Mouse (Mus musculus): ENCODE results near the gene Pnliprp2.

Pnliprp2 gene

DNA sequence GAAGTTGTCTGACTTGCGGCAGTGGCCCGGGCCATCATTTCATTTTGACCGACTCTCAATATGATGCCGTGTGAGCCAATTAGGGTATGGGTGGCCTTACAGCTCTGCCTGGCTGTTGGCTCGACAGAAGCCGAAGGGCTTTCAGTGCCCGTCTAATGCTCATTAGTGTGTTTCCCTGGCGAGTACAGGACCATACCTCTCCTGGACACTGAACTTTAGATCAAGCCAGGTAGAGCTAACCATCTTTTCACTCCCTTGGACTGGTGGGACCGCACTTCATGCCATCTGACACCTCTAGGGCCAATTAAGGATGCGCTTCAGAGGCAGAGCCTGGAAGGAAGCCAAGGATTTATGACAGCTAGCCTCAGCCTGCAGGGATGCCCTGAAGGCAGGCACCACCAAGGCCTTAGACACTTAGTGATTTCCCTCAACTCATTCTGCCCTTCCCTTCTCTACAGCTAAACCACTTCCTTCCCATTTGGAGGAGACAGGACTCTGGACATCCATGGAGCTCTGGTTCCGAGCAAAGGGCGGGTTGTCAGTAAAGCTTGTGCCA lies 35.7 kb downstream of the Pnliprp2 start:
- no peak for DNase-seq (ENCODE audit: low spot score in 2 of 2)

DNA sequence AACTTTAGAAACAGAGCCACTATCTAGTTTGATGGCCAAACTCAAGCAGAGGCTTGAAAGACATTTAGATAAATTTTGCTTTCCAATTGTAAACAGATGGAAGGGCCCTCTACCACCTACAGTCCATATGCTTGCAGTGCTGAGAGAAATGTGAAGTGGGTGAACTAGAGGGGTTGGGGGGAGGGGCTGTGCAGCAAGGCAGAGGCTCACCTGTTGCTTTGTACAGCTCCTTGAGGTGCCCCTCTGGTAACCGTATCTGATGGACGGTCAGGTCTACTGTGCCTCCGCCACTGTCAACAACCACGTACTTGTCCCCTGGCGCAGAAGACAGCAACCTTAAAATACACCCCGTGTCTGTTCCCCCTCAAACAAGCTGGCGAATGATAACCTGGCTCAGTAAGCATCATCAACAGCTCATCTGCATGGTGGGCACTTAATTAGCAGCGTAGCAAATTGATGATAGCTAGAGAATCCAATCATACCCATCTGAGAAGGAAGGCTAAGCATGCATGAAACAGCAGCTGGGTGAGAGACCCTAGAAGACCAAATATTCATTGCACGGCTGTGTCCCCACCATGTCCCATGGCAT lies 45.8 kb downstream of the Pnliprp2 start:
- DNase-seq (ENCODE audit: low spot score in 2 of 2), result peak; percentile 55 to 57

DNA sequence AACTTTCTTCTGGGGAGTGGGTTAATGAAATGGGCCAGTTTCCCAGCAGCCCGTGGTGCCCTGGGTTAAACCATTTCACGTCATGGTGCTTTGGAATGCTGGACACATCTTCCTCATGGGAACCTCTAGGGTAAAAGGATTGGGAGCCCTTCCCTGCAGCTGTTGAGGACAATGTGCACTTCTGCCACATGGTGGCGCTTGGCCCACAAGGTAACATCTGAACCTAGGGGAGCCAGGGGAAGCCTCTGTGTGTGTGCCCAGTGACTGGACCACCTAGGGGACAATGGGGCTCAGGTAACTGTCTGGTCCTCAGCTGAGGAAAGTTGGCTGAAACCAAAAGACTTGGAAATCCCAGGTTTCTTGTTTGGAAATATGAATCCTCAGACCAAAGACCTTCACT lies 46.8 kb downstream of the Pnliprp2 start:
- DNase-seq (ENCODE audit: low spot score in 2 of 2), result peak; percentile 76 to 83

DNA sequence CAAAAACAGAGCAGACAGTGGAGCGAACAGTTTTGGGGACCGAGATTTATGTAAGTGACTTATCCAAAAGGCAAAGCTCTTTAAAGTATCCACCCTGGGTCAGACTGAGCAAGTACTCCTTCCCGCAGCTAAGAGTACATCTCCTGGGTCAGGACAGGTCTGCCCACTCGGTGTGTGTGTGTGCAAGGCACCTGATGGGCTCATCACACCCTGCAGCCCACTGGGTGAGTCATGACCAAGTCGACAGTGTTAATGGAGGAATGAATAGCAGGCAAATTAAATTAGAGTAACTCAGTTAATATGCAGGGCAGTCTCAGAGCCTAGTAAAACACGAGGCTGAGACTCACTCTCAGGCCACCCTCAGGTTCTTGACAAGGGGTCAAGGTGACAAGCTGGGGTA lies 49.3 kb downstream of the Pnliprp2 start:
- DNase-seq (ENCODE audit: low spot score in 2 of 2), result no peak

DNA sequence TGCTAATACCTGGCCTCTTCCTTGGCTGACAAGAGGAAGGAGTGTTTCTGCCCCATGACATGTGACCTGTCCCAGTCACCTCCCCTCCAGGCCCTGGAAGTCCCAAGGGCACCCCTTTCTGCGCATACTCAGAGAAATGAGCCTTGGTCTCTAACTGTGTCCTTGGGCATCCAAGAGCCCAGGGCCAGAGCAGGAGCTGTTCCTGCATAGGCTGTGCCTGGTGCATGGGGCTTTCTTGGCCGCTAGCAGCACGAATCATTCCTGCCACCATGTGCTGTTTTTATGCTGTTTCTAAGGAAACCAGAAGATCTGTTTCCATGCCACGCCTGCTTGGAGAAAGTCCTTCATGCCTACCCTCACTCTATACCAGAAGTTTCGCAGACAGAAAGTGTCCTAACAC lies 51.0 kb downstream of the Pnliprp2 start:
- DNase-seq (ENCODE audit: low spot score in 2 of 2), result no peak

DNA sequence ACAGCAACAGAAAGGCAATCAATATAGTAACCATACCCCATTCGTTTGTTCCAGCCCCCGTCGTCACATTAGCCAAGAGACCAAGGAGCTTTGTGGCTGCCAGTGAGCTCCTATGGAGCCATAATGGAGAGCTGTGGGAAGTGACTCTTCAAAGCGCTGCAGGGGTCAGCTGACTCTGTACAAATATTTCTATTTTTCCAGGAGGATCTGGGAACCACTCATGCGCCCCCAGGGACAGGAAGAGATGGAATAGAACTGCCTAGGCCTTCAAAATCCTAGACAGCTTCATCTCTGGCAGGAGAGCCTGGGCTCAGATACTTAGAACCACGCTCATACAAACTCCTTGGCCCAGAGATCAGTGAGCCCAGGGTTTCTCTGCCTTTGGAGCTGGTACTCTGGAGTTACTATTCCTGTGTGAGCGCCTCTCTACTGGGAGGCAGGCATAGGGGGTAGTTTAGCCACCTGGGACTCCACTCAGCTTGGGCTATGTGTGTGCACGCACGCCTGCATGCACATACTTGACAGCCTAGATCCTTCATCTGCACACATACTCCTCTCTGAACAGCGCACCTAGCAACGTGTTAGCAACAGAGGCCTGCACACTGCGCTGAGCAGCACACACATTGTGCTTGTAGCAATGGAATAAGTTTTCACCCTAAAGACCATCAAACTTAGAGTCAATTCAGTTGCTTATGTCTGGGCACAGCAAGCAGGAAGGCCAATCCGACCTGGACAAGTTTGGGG lies 55.8 kb downstream of the Pnliprp2 start:
- no peak for DNase-seq (ENCODE audit: low spot score in 2 of 2)

DNA sequence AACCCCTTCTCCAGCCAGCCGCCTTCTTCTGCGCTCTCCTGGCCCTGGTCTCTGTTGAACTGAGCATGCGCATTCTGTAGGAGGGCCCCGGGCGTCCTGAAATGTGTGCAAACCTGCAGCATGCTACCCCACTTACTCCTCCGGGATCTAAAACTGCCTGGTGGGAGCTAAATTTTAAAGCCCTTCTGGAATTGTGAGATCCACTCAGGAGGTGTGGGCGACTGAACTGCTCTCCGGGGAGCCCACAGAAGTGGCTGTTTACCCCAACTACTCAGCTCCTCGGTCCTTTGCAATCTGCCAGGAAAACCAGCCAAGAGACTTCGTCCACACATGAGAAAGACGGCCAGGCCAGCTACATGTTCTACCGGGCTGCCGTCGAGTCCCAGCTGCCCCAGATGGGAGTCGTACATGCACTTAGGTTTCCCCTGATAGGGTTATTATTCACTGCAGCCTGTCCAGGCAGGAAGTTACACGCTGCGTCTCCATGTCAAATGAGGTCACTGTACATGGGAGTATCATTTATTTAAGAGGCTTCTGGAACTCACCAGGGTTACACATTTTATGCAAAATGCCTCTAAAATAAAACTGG lies 57.0 kb downstream of the Pnliprp2 start:
- DNase-seq (ENCODE audit: low spot score in 2 of 2), result peak; percentile 80 to 84

DNA sequence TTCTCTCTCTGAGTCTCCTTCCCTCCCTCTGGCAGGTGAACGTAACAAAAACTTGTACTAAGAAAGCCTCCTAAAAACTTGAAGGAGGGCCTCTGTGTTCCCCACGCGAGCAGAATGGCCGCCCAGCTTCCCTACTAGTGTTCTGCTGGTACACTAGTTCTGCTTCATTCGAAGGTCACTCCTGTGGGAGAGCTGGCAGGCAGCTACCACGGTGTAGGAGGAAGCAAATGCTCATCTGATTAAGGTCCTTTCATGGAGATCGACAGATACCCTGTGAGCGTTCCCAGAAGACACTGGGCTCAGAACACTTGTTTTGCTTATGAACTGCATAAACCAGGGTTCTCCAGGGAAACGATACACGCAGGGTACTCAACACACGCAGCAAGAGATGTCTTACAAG lies 57.9 kb downstream of the Pnliprp2 start:
- no peak for DNase-seq (ENCODE audit: low spot score in 2 of 2)

DNA sequence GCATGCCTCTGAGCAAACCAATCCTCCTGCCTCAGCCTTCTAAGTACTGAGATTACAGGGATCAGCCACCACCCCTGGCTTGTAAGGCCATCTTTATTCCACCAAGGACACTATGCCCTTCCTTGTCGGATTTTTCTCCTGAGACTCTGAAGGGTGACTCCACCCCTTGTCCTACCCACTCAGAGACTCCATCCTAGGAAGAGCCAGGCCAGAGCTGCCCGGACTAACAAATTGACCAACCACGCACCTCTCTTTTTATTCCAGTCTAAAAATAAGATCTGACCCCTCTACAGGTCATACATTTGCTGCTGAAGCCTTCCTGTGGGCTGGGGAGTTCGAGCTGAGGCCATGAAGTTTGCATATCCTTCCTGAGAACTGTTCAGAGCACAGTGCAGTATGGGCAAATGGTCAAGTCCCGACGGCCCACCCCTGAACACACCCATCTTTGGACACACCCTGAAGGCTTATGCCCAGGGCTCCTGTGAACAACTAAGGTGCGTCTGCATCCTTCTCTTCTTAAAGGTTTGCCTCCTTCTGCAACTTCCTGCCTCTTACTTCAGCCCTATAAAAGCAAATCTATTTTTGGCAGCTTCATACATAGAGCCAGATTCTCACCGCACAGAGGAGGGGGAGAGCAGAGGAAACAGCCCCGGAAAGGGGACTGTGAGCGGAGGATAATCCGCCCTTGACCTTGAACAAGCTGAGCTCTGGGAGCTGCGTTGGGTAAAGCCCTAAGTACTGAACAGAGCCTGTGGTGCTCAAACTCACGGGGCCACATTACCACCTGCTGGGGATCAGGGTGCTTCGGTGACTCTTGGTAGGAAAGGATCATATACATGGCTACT lies 59.3 kb downstream of the Pnliprp2 start:
- no peak for DNase-seq (ENCODE audit: low spot score in 2 of 2)

DNA sequence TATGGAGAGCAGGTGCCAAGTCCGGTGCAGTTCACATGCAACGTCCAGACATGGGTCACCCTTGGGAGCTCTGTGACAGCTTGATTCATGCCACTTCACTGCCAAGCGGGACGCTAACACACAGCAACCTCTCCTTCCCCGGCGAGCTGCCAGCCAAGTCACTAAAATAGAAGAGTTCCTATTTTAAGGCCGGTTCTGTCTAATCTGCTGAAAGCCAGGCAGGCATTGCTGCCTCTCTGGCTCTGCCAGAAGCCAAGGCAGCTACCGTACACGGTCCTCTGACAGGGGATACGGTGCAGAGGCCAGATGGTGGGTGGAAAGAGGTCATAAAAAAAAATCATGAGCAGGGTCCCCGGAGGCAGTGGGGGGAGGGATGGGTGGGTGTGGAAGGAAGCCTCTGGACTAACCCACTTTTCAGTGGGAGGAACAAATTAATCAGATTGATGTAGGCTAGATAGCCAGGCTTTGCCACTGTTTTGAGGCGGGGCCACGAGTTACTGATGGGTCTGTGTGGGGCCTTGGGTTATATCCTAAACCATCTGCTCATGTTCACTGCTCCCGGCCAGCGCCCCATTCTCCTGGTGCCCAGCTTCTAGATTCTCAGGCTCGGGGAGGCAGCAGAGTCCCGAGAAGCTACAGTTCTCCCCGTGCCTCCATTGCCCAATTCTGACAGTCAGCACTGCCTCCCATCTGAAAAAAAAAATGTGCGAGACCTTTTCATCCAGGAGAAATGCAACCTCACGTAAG lies 63.1 kb downstream of the Pnliprp2 start:
- DNase-seq (ENCODE audit: low spot score in 2 of 2), result peak; percentile 78 to 86

DNA sequence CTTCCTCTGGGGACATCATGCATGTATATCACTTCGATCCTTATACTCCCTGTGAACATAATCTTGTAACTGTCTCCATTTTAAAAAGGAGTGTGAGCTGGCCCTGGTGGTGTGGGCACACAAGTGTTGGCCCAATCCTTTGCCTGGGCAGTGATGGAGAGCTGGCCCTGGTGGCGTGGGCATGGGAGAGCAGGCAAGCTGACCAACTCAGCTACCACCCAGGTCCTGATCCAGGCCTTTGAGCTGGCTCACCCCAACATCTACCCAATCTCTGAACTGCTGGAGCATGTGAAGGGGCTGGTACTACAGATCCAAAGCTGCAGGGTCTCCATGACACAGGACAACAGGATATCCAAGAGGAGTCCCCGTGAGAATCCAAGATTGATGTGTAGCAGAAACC lies 63.8 kb downstream of the Pnliprp2 start:
- DNase-seq (ENCODE audit: low spot score in 2 of 2), result no peak

DNA sequence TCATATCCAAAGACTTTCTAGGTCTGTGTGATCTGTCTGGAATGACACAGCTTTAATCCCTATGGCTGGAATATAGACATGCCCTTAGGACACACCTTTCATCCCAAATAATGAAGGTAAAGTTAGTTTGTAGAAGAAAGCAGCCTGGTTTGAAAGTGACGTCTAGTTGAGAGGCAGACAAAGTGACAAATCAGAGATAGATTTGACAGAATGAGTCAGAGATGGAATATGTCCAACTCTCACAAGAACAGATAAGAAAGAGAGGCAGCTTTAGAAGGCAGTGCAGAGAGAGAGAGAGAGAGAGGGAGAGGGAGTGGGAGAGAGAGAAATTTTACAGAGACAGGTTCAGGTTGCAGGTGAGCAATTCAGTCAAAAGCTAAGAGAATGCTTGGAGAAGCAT lies 64.8 kb downstream of the Pnliprp2 start:
- no peak for DNase-seq (ENCODE audit: low spot score in 2 of 2)
